Mouse (Mus musculus) lung, postnatal 25 days (tissue): ENCODE data around the gene Asb4.

Experiments
- DNase-seq: peaks from one replicate; pipeline ENCODE4 v3.0.0; 2022; ENCODE audit warnings: low spot score

The Asb4 gene

GRCm38 (mm10) chr6:5394971-5395370 is 11.8 kb downstream of the Asb4 start:
- DNase-seq = no peak

- no peak for DNase-seq
Observed at GRCm38 (mm10) chr6:5396797-5397196, 13.6 kb downstream of the Asb4 start.

GRCm38 (mm10) chr6:5401394-5401793 is 18.2 kb downstream of the Asb4 start:
- peak; percentile 50 for DNase-seq

- no peak for DNase-seq
Observed at GRCm38 (mm10) chr6:5403095-5403815, 20.1 kb downstream of the Asb4 start.

GRCm38 (mm10) chr6:5404016-5404415 is 20.8 kb downstream of the Asb4 start:
- no peak for DNase-seq

GRCm38 (mm10) chr6:5408451-5409177 is 25.4 kb downstream of the Asb4 start:
- no peak for DNase-seq

- DNase-seq = no peak
Observed at GRCm38 (mm10) chr6:5409676-5410075, 26.5 kb downstream of the Asb4 start.

GRCm38 (mm10) chr6:5410697-5411391 is 27.7 kb downstream of the Asb4 start:
- peak; percentile 80 for DNase-seq

GRCm38 (mm10) chr6:5413282-5413681 is 30.1 kb downstream of the Asb4 start:
- peak; percentile 30 for DNase-seq

GRCm38 (mm10) chr6:5421442-5421841 is 38.3 kb downstream of the Asb4 start:
- no peak for DNase-seq

GRCm38 (mm10) chr6:5422386-5422785 is 39.2 kb downstream of the Asb4 start:
- DNase-seq = no peak

GRCm38 (mm10) chr6:5423594-5423993 is 40.4 kb downstream of the Asb4 start:
- no peak for DNase-seq

GRCm38 (mm10) chr6:5427033-5427432 is 43.8 kb downstream of the Asb4 start:
- no peak for DNase-seq

- no peak for DNase-seq
Observed at GRCm38 (mm10) chr6:5429562-5429961, 46.4 kb downstream of the Asb4 start.

- no peak for DNase-seq
Observed at GRCm38 (mm10) chr6:5429982-5430550, 46.9 kb downstream of the Asb4 start.

GRCm38 (mm10) chr6:5433887-5434286 is 50.7 kb downstream of the Asb4 start:
- no peak for DNase-seq

GRCm38 (mm10) chr6:5437757-5438156 is 54.6 kb downstream of the Asb4 start:
- no peak for DNase-seq

GRCm38 (mm10) chr6:5441221-5441620 is 58.0 kb downstream of the Asb4 start:
- no peak for DNase-seq

GRCm38 (mm10) chr6:5442316-5443085 is 59.3 kb downstream of the Asb4 start:
- peak; percentile 34 for DNase-seq

GRCm38 (mm10) chr6:5443104-5443863 is 60.1 kb downstream of the Asb4 start:
- peak; percentile 89 for DNase-seq

GRCm38 (mm10) chr6:5444331-5444898 is 61.2 kb downstream of the Asb4 start:
- DNase-seq = no peak
